ENCODE assay signal across 12 mouse cellular contexts in the genomic region with DNA sequence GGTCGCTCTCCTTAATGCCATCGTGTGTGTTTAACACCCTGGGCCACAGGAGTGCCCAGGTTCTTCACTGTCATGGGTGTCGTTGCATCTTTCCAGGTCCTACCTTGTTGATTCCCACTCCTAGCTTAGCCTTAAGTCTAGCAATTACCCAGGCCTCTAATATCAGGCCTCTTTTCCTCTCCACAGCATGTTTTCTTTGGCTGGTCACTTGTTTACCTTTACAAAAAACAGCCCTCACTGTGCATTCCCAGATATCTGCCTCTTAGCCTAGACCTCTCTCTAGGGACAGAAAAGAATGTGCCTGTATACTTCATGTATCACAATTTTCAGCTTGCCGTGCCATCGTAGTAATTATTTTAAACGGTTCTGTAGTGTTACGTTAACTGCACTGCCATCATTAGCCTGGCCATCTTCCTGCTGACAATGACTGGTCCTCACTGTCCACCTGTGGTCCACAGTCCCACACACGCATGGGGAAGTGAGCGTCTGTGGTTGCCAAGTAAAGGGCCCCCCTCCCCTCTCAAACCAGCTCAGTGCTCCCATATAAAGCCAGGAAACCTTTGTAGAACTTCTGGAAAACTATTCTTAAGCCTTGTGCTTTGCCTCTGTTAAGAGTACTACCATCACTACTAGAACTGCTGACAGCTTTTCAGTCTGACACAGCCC.
DNase-seq lines count a peak whose midpoint lies in the region; ATAC-seq and TF ChIP-seq lines count a peak whose summit lies in the region.
"Had no signal": no experiment of that assay in that cellular context is flagged by ENCODE, and none has a peak within 500 bp of the region (broad histone marks: within the 10 kb centered on the region; RNA-seq: fewer than 3 reads in every experiment).

No protein-coding gene starts in this region.

- H3K27ac ChIP-seq in heart, embryonic 10.5 days = peak overlapping the region; percentile 79
- H3K27ac ChIP-seq in heart, adult 2 months = no peak overlapping the region
- H3K27ac ChIP-seq in left cerebral cortex, adult 2 months = peak overlapping the region; percentile 44; the same call in 1 of the 2 replicates
- peak overlapping the region; percentile 28; the same call in 1 of the 2 replicates for H3K27ac ChIP-seq in limb, embryonic 13.5 days
- H3K27ac ChIP-seq in stomach, postnatal 0 days (replicated peaks) = 0 out of 2 replicates have a peak overlapping the region, but pooled peaks have one; percentile 3

- H3K4me3 ChIP-seq in heart, embryonic 10.5 days = no peak overlapping the region
- H3K4me3 ChIP-seq in heart, adult 2 months = no peak overlapping the region
- H3K4me3 ChIP-seq in left cerebral cortex, adult 2 months = no peak overlapping the region
- no peak overlapping the region for H3K4me3 ChIP-seq in limb, embryonic 13.5 days
- H3K4me3 ChIP-seq in stomach, postnatal 0 days (ENCODE audit: low read depth, low read length) = no peak overlapping the region

- TF ChIP-seq CTCF in heart, adult 2 months (IDR thresholded peaks at IDR 0.05) = no peak
- no peak for TF ChIP-seq CTCF in left cerebral cortex, adult 2 months (IDR thresholded peaks at IDR 0.05)
- no peak for TF ChIP-seq CTCF in stomach, postnatal 0 days (IDR thresholded peaks at IDR 0.05; ENCODE audit: low read depth)

- intact Hi-C loops in heart, adult 2 months (cut with DNase I) = no loop called here
- intact Hi-C loops in left cerebral cortex, adult 2 months (cut with DNase I) = no loop called here

- no peaks in the 10 kb centered on the region for H3K9me3 ChIP-seq in heart, embryonic 10.5 days
- H3K9me3 ChIP-seq in limb, embryonic 13.5 days = no peaks in the 10 kb centered on the region
- no peaks in the 10 kb centered on the region for H3K9me3 ChIP-seq in stomach, postnatal 0 days (ENCODE audit: control insufficient read depth, low read length)

- TF ChIP-seq POLR2A in heart, adult 2 months (IDR thresholded peaks at IDR 0.05; ENCODE audit: insufficient read depth, low read depth, low read length) = no peak

- H3K36me3 ChIP-seq in heart, embryonic 10.5 days = peaks cover 13% of the 10 kb centered on the region
- no peaks in the 10 kb centered on the region for H3K36me3 ChIP-seq in heart, adult 2 months (ENCODE audit: control insufficient read depth, insufficient read depth, low read length)
- peaks cover 14% of the 10 kb centered on the region for H3K36me3 ChIP-seq in limb, embryonic 13.5 days
- H3K36me3 ChIP-seq in stomach, postnatal 0 days (ENCODE audit: control insufficient read depth, insufficient read depth, low read length) = peaks cover 5% of the 10 kb centered on the region; the same call in 1 of the 2 replicates

- no peak overlapping the region for H3K9ac ChIP-seq in heart, adult 2 months (ENCODE audit: low read depth, low read length)
- H3K9ac ChIP-seq in limb, embryonic 13.5 days = no peak overlapping the region
- no peak overlapping the region for H3K9ac ChIP-seq in stomach, postnatal 0 days (ENCODE audit: low read length)
- H3K9ac ChIP-seq: liver, postnatal 0 days had no signal

- no peak overlapping the region for H3K4me2 ChIP-seq in limb, embryonic 13.5 days (replicated peaks)
- no peak overlapping the region for H3K4me2 ChIP-seq in stomach, postnatal 0 days (replicated peaks; ENCODE audit: low read depth)

- 62% methylated on average over 9 of the region's 9 CpGs for WGBS in heart, embryonic 10.5 days
- WGBS in heart, adult 2 months = 53% methylated on average over 9 of the region's 9 CpGs
- WGBS in limb, embryonic 13.5 days = 61% methylated on average over 9 of the region's 9 CpGs
- 68% methylated on average over 9 of the region's 9 CpGs for WGBS in stomach, postnatal 0 days

- no peak for TF ChIP-seq EP300 in heart, adult 2 months (IDR thresholded peaks at IDR 0.05; ENCODE audit: insufficient read depth, low read depth, low read length)
- no peak for TF ChIP-seq EP300 in stomach, postnatal 0 days (optimal IDR thresholded peaks at IDR 0.05)

- H3K4me1 ChIP-seq in heart, embryonic 10.5 days = peaks cover 30% of the 10 kb centered on the region
- peaks cover 15% of the 10 kb centered on the region for H3K4me1 ChIP-seq in heart, adult 2 months (ENCODE audit: control insufficient read depth, insufficient read depth, low read length)
- H3K4me1 ChIP-seq in limb, embryonic 13.5 days = peaks cover 26% of the 10 kb centered on the region
- no peaks in the 10 kb centered on the region for H3K4me1 ChIP-seq in stomach, postnatal 0 days (replicated peaks; ENCODE audit: control insufficient read depth, insufficient read depth)

- no peaks in the 10 kb centered on the region for H3K27me3 ChIP-seq in heart, embryonic 10.5 days (ENCODE audit: insufficient read depth, poor library complexity, severe bottlenecking)
- H3K27me3 ChIP-seq in heart, adult 2 months (ENCODE audit: control insufficient read depth, insufficient read depth, low read length) = no peaks in the 10 kb centered on the region
- no peaks in the 10 kb centered on the region for H3K27me3 ChIP-seq in limb, embryonic 13.5 days
- H3K27me3 ChIP-seq in stomach, postnatal 0 days (ENCODE audit: control insufficient read depth, insufficient read depth, low read length) = no peaks in the 10 kb centered on the region

- ATAC-seq in limb, embryonic 13.5 days (ENCODE audit: low FRiP score, low read depth) = no peak
- no peak for ATAC-seq in stomach, postnatal 0 days (ENCODE audit: low FRiP score, low TSS enrichment)
- ATAC-seq: inflammation-experienced regulatory T-cells, adult 6 months had no signal

- no peak for DNase-seq in heart, embryonic 10.5 days (ENCODE audit: low spot score)
- DNase-seq in heart, adult 2 months = no peak
- no peak for DNase-seq in left cerebral cortex, adult 2 months (ENCODE audit: extremely low spot score in 1 of 2, low spot score in 2 of 2)
- no peak for DNase-seq in left cerebral cortex, adult 9 months (ENCODE audit: low spot score in 2 of 2)
- no peak for DNase-seq in stomach, postnatal 0 days (ENCODE audit: low spot score)
- no peak for DNase-seq in T-cell, adult 2 months (ENCODE audit: low spot score)
- DNase-seq in adrenal gland, postnatal 10 days = no peak
- DNase-seq: cerebellum, postnatal 36 days; liver, postnatal 0 days; retina, postnatal 1 day had no signal

- peaks cover 2% of the 10 kb centered on the region for H3K79me2 ChIP-seq in heart, adult 2 months (replicated peaks; ENCODE audit: control insufficient read depth, insufficient read depth, low read length)
